Mouse (Mus musculus) naive thymus-derived CD4-positive, alpha-beta T cell, adult 5 months (primary cell): ENCODE results near the gene Flot2. TPM values are rescaled to one million over a fixed set of nuclear protein-coding genes. Genes with fewer than 3 reads are reported as not detected.

Source experiments
- polyA plus RNA-seq: library from polyadenylated mRNA; unstranded; fragments of 100-300 nt; shearing (Covaris generic); gene quantifications from one replicate; pipeline ENCODE4 v1.2.1, GENCODE M21; 2017

Flot2 gene
- polyA plus RNA-seq, result 51.3 TPM

GRCm38 (mm10) chr11:78037831-78038752 lies at the start of gene Flot2:
Gene Flot2, plus strand, starts transcription at chr11:78037931.

GRCm38 (mm10) chr11:78031947-78032808 lies 5.6 kb upstream of the Flot2 start, which contains the start of gene Dhrs13:
Gene Dhrs13, plus strand, starts transcription at chr11:78032280.

GRCm38 (mm10) chr11:78079961-78080921 lies 42.5 kb downstream of the Flot2 start, which contains the start of gene Eral1:
Gene Eral1, minus strand, starts transcription at chr11:78080383.

GRCm38 (mm10) chr11:78094504-78095143 lies 56.9 kb downstream of the Flot2 start, which contains the start of gene Fam222b:
Gene Fam222b, plus strand, starts transcription at chr11:78094660.

Other genes starting within 250 kb of the Flot2 start
- gene Pipox, start 143.8 kb upstream of the Flot2 start, polyA plus RNA-seq, result not detected
- not detected for gene Sez6, start 107.1 kb upstream of the Flot2 start, polyA plus RNA-seq
- gene Phf12, start 55.2 kb upstream of the Flot2 start, polyA plus RNA-seq, result 48.0 TPM
- 10.4 TPM for gene Dhrs13, start 5.7 kb upstream of the Flot2 start, polyA plus RNA-seq
- 31.5 TPM for gene Eral1, start 42.5 kb downstream of the Flot2 start, polyA plus RNA-seq
- gene Fam222b, start 56.7 kb downstream of the Flot2 start, polyA plus RNA-seq, result 17.3 TPM
- gene Traf4, start 127.7 kb downstream of the Flot2 start, polyA plus RNA-seq, result 92.9 TPM
- 15.1 TPM for gene Nek8, start 138.7 kb downstream of the Flot2 start, polyA plus RNA-seq
- gene Tlcd1, start 138.8 kb downstream of the Flot2 start, polyA plus RNA-seq, result 2.5 TPM
- 2,044 TPM for gene Rpl23a, start 145.7 kb downstream of the Flot2 start, polyA plus RNA-seq
- gene Rab34, start 150.5 kb downstream of the Flot2 start, polyA plus RNA-seq, result not detected
- gene Proca1, start 155.5 kb downstream of the Flot2 start, polyA plus RNA-seq, result not detected
- gene Sdf2, start 207.8 kb downstream of the Flot2 start, polyA plus RNA-seq, result 84.4 TPM
- gene Supt6, start 208.1 kb downstream of the Flot2 start, polyA plus RNA-seq, result 51.6 TPM
- gene 2610507B11Rik, start 223.8 kb downstream of the Flot2 start, polyA plus RNA-seq, result 82.8 TPM